Mouse (Mus musculus): ENCODE data around the gene Plppr3. TPM values are rescaled to one million over a fixed set of nuclear protein-coding genes. Genes with fewer than 3 reads are reported as not detected.
A peak's percentile ranks its signal among the peaks of the same experiment; 100 is the strongest.

Gene Plppr3
- polyA plus RNA-seq, 1 experiment from 2014 or later = 102 TPM

GRCm38 (mm10) chr10:79852827-79853226 lies 21.6 kb downstream of the Plppr3 start:
- H3K9me3 ChIP-seq = no peaks in the 10 kb centered on the region
- DNase-seq (ENCODE audit: extremely low spot score, low spot score) = no peak
- H3K27me3 ChIP-seq (ENCODE audit: poor library complexity, severe bottlenecking) = no peaks in the 10 kb centered on the region
- peaks cover 64% of the 10 kb centered on the region for H3K4me1 ChIP-seq
- WGBS = 24% methylated on average over 8 of the region's 8 CpGs
- H3K27ac ChIP-seq = peak overlapping the region; percentile 100
- peak overlapping the region; percentile 83 for H3K4me3 ChIP-seq
- H3K36me3 ChIP-seq (replicated peaks) = peaks cover 32% of the 10 kb centered on the region

GRCm38 (mm10) chr10:79852107-79852789 lies 22.2 kb downstream of the Plppr3 start:
- H3K27me3 ChIP-seq (ENCODE audit: poor library complexity, severe bottlenecking) = no peaks in the 10 kb centered on the region
- 67% methylated on average over 9 of the region's 9 CpGs for WGBS
- no peak for DNase-seq (ENCODE audit: extremely low spot score, low spot score)
- no peaks in the 10 kb centered on the region for H3K9me3 ChIP-seq
- H3K4me3 ChIP-seq = peak overlapping the region; percentile 83
- H3K4me1 ChIP-seq = peaks cover 59% of the 10 kb centered on the region
- peak overlapping the region; percentile 100 for H3K27ac ChIP-seq
- peaks cover 27% of the 10 kb centered on the region for H3K36me3 ChIP-seq (replicated peaks)

GRCm38 (mm10) chr10:79851653-79852052 lies 22.8 kb downstream of the Plppr3 start:
- Histone ChIP-seq H3K27ac (peak overlapping the region; percentile 100), H3K36me3 (replicated peaks) (peaks cover 21% of the 10 kb centered on the region), H3K4me3 (peak overlapping the region; percentile 83), H3K4me1 (peaks cover 55% of the 10 kb centered on the region), H3K9me3 (no peaks in the 10 kb centered on the region), H3K27me3 (ENCODE audit: poor library complexity, severe bottlenecking) (no peaks in the 10 kb centered on the region)
- no peak for DNase-seq (ENCODE audit: extremely low spot score, low spot score)
- WGBS = 90% methylated on average over 3 of the region's 3 CpGs

GRCm38 (mm10) chr10:79849941-79850628 lies 24.3 kb downstream of the Plppr3 start:
- Histone ChIP-seq H3K27me3 (ENCODE audit: poor library complexity, severe bottlenecking) (no peaks in the 10 kb centered on the region), H3K4me3 (no peak overlapping the region), H3K27ac (peak overlapping the region; percentile 65), H3K9me3 (no peaks in the 10 kb centered on the region), H3K36me3 (replicated peaks) (peaks cover 9% of the 10 kb centered on the region), H3K4me1 (peaks cover 44% of the 10 kb centered on the region)
- no peak for DNase-seq (ENCODE audit: extremely low spot score, low spot score)
- WGBS = 92% methylated on average over 8 of the region's 8 CpGs

GRCm38 (mm10) chr10:79846553-79846952 lies 27.9 kb downstream of the Plppr3 start:
- peaks cover 43% of the 10 kb centered on the region for H3K4me1 ChIP-seq
- no peak overlapping the region for H3K4me3 ChIP-seq
- no peak for DNase-seq (ENCODE audit: extremely low spot score, low spot score)
- 75% methylated on average over 5 of the region's 5 CpGs for WGBS
- H3K36me3 ChIP-seq (replicated peaks) = peaks cover 9% of the 10 kb centered on the region
- H3K27ac ChIP-seq = no peak overlapping the region
- no peaks in the 10 kb centered on the region for H3K27me3 ChIP-seq (ENCODE audit: poor library complexity, severe bottlenecking)
- no peaks in the 10 kb centered on the region for H3K9me3 ChIP-seq

- H3K27ac ChIP-seq = peak overlapping the region; percentile 8; the same call in 1 of the 2 replicates
- H3K9me3 ChIP-seq = no peaks in the 10 kb centered on the region
- no peaks in the 10 kb centered on the region for H3K27me3 ChIP-seq (ENCODE audit: poor library complexity, severe bottlenecking)
- DNase-seq (ENCODE audit: extremely low spot score, low spot score) = no peak
- 89% methylated on average over 6 of the region's 6 CpGs for whole genome bisulfite sequencing
- H3K4me1 ChIP-seq = peaks cover 46% of the 10 kb centered on the region
- no peaks in the 10 kb centered on the region for H3K36me3 ChIP-seq (replicated peaks)
- H3K4me3 ChIP-seq = no peak overlapping the region
These were observed 31.0 kb downstream of the Plppr3 start for GRCm38 (mm10) chr10:79843476-79843875.

GRCm38 (mm10) chr10:79842322-79842721 lies 32.1 kb downstream of the Plppr3 start:
- peak overlapping the region; percentile 26 for H3K27ac ChIP-seq
- H3K4me3 ChIP-seq = no peak overlapping the region
- no peak for DNase-seq (ENCODE audit: extremely low spot score, low spot score)
- H3K36me3 ChIP-seq (replicated peaks) = no peaks in the 10 kb centered on the region
- H3K27me3 ChIP-seq (ENCODE audit: poor library complexity, severe bottlenecking) = no peaks in the 10 kb centered on the region
- H3K9me3 ChIP-seq = no peaks in the 10 kb centered on the region
- WGBS = 77% methylated on average over 3 of the region's 3 CpGs
- peaks cover 43% of the 10 kb centered on the region for H3K4me1 ChIP-seq

- Histone ChIP-seq H3K4me1 (peaks cover 39% of the 10 kb centered on the region), H3K4me3 (peak overlapping the region; percentile 47), H3K9me3 (no peaks in the 10 kb centered on the region), H3K27me3 (ENCODE audit: poor library complexity, severe bottlenecking) (no peaks in the 10 kb centered on the region), H3K36me3 (replicated peaks) (no peaks in the 10 kb centered on the region), H3K27ac (peak overlapping the region; percentile 88)
- DNase-seq (ENCODE audit: extremely low spot score, low spot score) = peak; percentile 67
- WGBS = under 1% methylated on average over 24 of the region's 24 CpGs
These were observed 33.5 kb downstream of the Plppr3 start for GRCm38 (mm10) chr10:79840644-79841551.

GRCm38 (mm10) chr10:79840091-79840490 lies 34.3 kb downstream of the Plppr3 start:
- Histone ChIP-seq H3K4me3 (peak overlapping the region; percentile 47; the same call in 1 of the 2 replicates), H3K27me3 (ENCODE audit: poor library complexity, severe bottlenecking) (no peaks in the 10 kb centered on the region), H3K36me3 (replicated peaks) (no peaks in the 10 kb centered on the region), H3K27ac (peak overlapping the region; percentile 88), H3K9me3 (no peaks in the 10 kb centered on the region), H3K4me1 (peaks cover 37% of the 10 kb centered on the region)
- no peak for DNase-seq (ENCODE audit: extremely low spot score, low spot score)
- WGBS = 92% methylated on average over 3 of the region's 3 CpGs

GRCm38 (mm10) chr10:79838151-79838550 lies 36.3 kb downstream of the Plppr3 start:
- 82% methylated on average over 2 of the region's 2 CpGs for WGBS
- no peak for DNase-seq (ENCODE audit: extremely low spot score, low spot score)
- Histone ChIP-seq H3K36me3 (replicated peaks) (no peaks in the 10 kb centered on the region), H3K9me3 (no peaks in the 10 kb centered on the region), H3K27me3 (ENCODE audit: poor library complexity, severe bottlenecking) (no peaks in the 10 kb centered on the region), H3K27ac (no peak overlapping the region), H3K4me1 (peaks cover 35% of the 10 kb centered on the region), H3K4me3 (no peak overlapping the region)

GRCm38 (mm10) chr10:79836918-79837317 lies 37.5 kb downstream of the Plppr3 start:
- H3K27ac ChIP-seq = no peak overlapping the region
- no peaks in the 10 kb centered on the region for H3K36me3 ChIP-seq (replicated peaks)
- peaks cover 24% of the 10 kb centered on the region for H3K4me1 ChIP-seq
- no peak for DNase-seq (ENCODE audit: extremely low spot score, low spot score)
- 93% methylated on average over 3 of the region's 3 CpGs for WGBS
- H3K27me3 ChIP-seq (ENCODE audit: poor library complexity, severe bottlenecking) = no peaks in the 10 kb centered on the region
- H3K4me3 ChIP-seq = no peak overlapping the region
- no peaks in the 10 kb centered on the region for H3K9me3 ChIP-seq

- Histone ChIP-seq H3K27ac (no peak overlapping the region), H3K4me1 (peaks cover 7% of the 10 kb centered on the region; the same call in 1 of the 2 replicates), H3K36me3 (replicated peaks) (no peaks in the 10 kb centered on the region), H3K9me3 (no peaks in the 10 kb centered on the region), H3K4me3 (no peak overlapping the region; the same call in 1 of the 2 replicates), H3K27me3 (ENCODE audit: poor library complexity, severe bottlenecking) (no peaks in the 10 kb centered on the region)
- peak; percentile 82 for DNase-seq (ENCODE audit: extremely low spot score, low spot score)
- WGBS = 28% methylated on average over 9 of the region's 9 CpGs
These were observed 39.5 kb downstream of the Plppr3 start for GRCm38 (mm10) chr10:79834769-79835398.
